Mouse (Mus musculus): ENCODE results near the gene Map3k11.
"Not testable (repeated sequence)": the region's sequence is repeated elsewhere in the genome, so short reads cannot be mapped to it uniquely, and the experiment has no call there.

The Map3k11 gene

GRCm38 (mm10) chr19:5668372-5668771, 20.2 kb upstream of the Map3k11 start:
- no peak for DNase-seq

- no peak for DNase-seq
These were observed 8.1 kb upstream of the Map3k11 start for GRCm38 (mm10) chr19:5680432-5680831.

GRCm38 (mm10) chr19:5684236-5684635, 4.3 kb upstream of the Map3k11 start:
- no peak for DNase-seq

GRCm38 (mm10) chr19:5684985-5685384, 3.6 kb upstream of the Map3k11 start:
- no peak for DNase-seq

GRCm38 (mm10) chr19:5685431-5685830, 3.1 kb upstream of the Map3k11 start:
- DNase-seq, result no peak

GRCm38 (mm10) chr19:5685861-5686260, 2.7 kb upstream of the Map3k11 start:
- DNase-seq, result no peak

GRCm38 (mm10) chr19:5686437-5686836, 2.1 kb upstream of the Map3k11 start:
- no peak for DNase-seq

GRCm38 (mm10) chr19:5686954-5687353, 1.6 kb upstream of the Map3k11 start:
- not testable (repeated sequence) for DNase-seq

GRCm38 (mm10) chr19:5687738-5688137, 804 bp upstream of the Map3k11 start:
- no peak for DNase-seq

GRCm38 (mm10) chr19:5689088-5689428, 516 bp downstream of the Map3k11 start:
- DNase-seq, result no peak

GRCm38 (mm10) chr19:5689565-5690342, 1.2 kb downstream of the Map3k11 start:
- peak; percentile 68 to 69 for DNase-seq

GRCm38 (mm10) chr19:5690343-5690735, 1.8 kb downstream of the Map3k11 start:
- DNase-seq, result peak; percentile 52 to 75

GRCm38 (mm10) chr19:5691601-5692000, 3.1 kb downstream of the Map3k11 start:
- DNase-seq, result no peak

- no peak for DNase-seq
These were observed 3.8 kb downstream of the Map3k11 start for GRCm38 (mm10) chr19:5692086-5692912.

GRCm38 (mm10) chr19:5692913-5693396, 4.4 kb downstream of the Map3k11 start:
- DNase-seq, result no peak

GRCm38 (mm10) chr19:5693801-5694200, 5.3 kb downstream of the Map3k11 start:
- no peak for DNase-seq

- peak; percentile 27 to 52 for DNase-seq
These were observed 7.4 kb downstream of the Map3k11 start for GRCm38 (mm10) chr19:5695849-5696462.

- no peak for DNase-seq
These were observed 15.7 kb downstream of the Map3k11 start, which contains the start of gene Kcnk7 for GRCm38 (mm10) chr19:5704163-5704800. Kcnk7 (plus strand) TSS chr19:5704367.

- no peak for DNase-seq
These were observed 16.4 kb downstream of the Map3k11 start for GRCm38 (mm10) chr19:5704801-5705571.

GRCm38 (mm10) chr19:5710068-5710467, 21.5 kb downstream of the Map3k11 start:
- no peak for DNase-seq

GRCm38 (mm10) chr19:5710581-5710980, 22.0 kb downstream of the Map3k11 start:
- no peak for DNase-seq

GRCm38 (mm10) chr19:5711218-5711617, 22.7 kb downstream of the Map3k11 start:
- DNase-seq, result peak; percentile 85 to 91

All from cerebellum, postnatal 14 days (tissue).